Mouse (Mus musculus) splenic B cell, adult 2 months (primary cell): Measurements from ENCODE around the gene Sidt1.

ENCODE experiments used
- DNase-seq: peaks from one replicate; pipeline ENCODE4 v3.0.0-alpha.2; 2011; ENCODE audit warnings: low read depth, low spot score
- H3K27me3 ChIP-seq: 2 replicates; pipeline ENCODE4 v1.6.1; 2012; ENCODE audit warnings: mild to moderate bottlenecking, low read length, moderate library complexity, mixed read lengths; ENCODE audit not compliant: control insufficient read depth, poor library complexity, insufficient read depth, severe bottlenecking
- H3K36me3 ChIP-seq: 2 replicates; pipeline ENCODE4 v1.6.1; 2012; ENCODE audit warnings: mild to moderate bottlenecking, low read length, moderate library complexity, mixed read lengths; ENCODE audit not compliant: control insufficient read depth, poor library complexity, insufficient read depth, severe bottlenecking

The Sidt1 gene

GRCm38 (mm10) chr16:44204331-44204730, 128.7 kb downstream of the Sidt1 start:
- Histone ChIP-seq H3K36me3 (peaks cover 4% of the 10 kb centered on the region), H3K27me3 (no peaks in the 10 kb centered on the region)
- no peak for DNase-seq

- Histone ChIP-seq H3K27me3 (no peaks in the 10 kb centered on the region), H3K36me3 (no peaks in the 10 kb centered on the region)
- no peak for DNase-seq
Measured at GRCm38 (mm10) chr16:44200146-44200545, 132.8 kb downstream of the Sidt1 start.

- DNase-seq = peak; percentile 87
- no peaks in the 10 kb centered on the region for H3K27me3 ChIP-seq
- no peaks in the 10 kb centered on the region for H3K36me3 ChIP-seq
Measured at GRCm38 (mm10) chr16:44199066-44199703, 133.8 kb downstream of the Sidt1 start.

GRCm38 (mm10) chr16:44190968-44191367, 142.0 kb downstream of the Sidt1 start:
- Histone ChIP-seq H3K27me3 (no peaks in the 10 kb centered on the region), H3K36me3 (no peaks in the 10 kb centered on the region; the same call in 1 of the 2 replicates)
- DNase-seq = no peak
